ENCODE assay signal across 31 mouse cellular contexts in the genomic region with DNA sequence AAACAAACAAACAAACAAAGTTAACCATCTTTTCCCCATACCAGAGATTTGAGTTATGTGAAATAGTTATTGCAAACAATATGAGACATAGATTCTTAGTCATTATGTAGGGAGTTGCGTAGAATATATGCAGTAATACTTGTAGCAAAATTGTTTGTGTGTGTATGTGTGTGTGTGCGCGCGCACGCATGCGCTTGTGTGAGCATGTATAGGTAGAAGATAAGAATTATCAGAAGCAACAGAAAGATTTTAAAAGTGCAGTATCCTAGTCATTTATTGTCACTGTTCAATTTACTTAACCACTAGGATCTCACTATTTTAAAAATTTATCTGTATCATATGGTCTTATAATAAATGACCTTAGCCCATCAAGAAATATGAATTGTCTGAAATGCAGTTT.
"Had no signal": no experiment of that assay in that cellular context is flagged by ENCODE, and none has a peak within 500 bp of the region (broad histone marks: within the 10 kb centered on the region; RNA-seq: fewer than 3 reads in every experiment).

No protein-coding gene starts in this region.

- H3K4me1 ChIP-seq: hindbrain, embryonic 15.5 days; intestine, embryonic 15.5 days had no signal

- H3K4me3 ChIP-seq: heart, embryonic 10.5 days; heart, embryonic 12.5 days; heart, embryonic 13.5 days; heart, embryonic 15.5 days; hindbrain, embryonic 10.5 days; hindbrain, embryonic 12.5 days; hindbrain, embryonic 13.5 days; hindbrain, embryonic 15.5 days; intestine, embryonic 15.5 days; kidney, embryonic 15.5 days; layer of hippocampus, adult 2 months; left cerebral cortex, adult 2 months had no signal

- H3K36me3 ChIP-seq: heart, embryonic 10.5 days; heart, embryonic 12.5 days; heart, embryonic 13.5 days; heart, embryonic 15.5 days; hindbrain, embryonic 10.5 days; hindbrain, embryonic 12.5 days; hindbrain, embryonic 13.5 days; hindbrain, embryonic 15.5 days; intestine, embryonic 15.5 days; kidney, embryonic 15.5 days had no signal

- DNase-seq: heart, postnatal 10 days; heart, postnatal 14 days; heart, postnatal 36 days; heart, postnatal 4 days; kidney, adult 11 months; kidney, adult 18-20 months; kidney, adult 2 months; kidney, adult 8-10 months; kidney, adult 9 months; kidney, postnatal 10 days; kidney, postnatal 14 days; kidney, postnatal 25 days; kidney, postnatal 36 days; kidney, postnatal 4 days; layer of hippocampus, adult 9-11 months; layer of hippocampus, postnatal 36 days had no signal

- H3K27me3 ChIP-seq: heart, embryonic 12.5 days; heart, embryonic 13.5 days; heart, embryonic 15.5 days; hindbrain, embryonic 12.5 days; hindbrain, embryonic 13.5 days; hindbrain, embryonic 15.5 days; intestine, embryonic 15.5 days; kidney, embryonic 15.5 days had no signal

- H3K9ac ChIP-seq: heart, embryonic 12.5 days; heart, embryonic 13.5 days; heart, embryonic 15.5 days; hindbrain, embryonic 12.5 days; hindbrain, embryonic 13.5 days; hindbrain, embryonic 14.5 days; hindbrain, embryonic 15.5 days; intestine, embryonic 15.5 days; kidney, embryonic 15.5 days had no signal

- H3K27ac ChIP-seq: heart, embryonic 10.5 days; heart, embryonic 13.5 days; heart, embryonic 15.5 days; hindbrain, embryonic 10.5 days; hindbrain, embryonic 12.5 days; hindbrain, embryonic 13.5 days; hindbrain, embryonic 14.5 days; hindbrain, embryonic 15.5 days; hindbrain, postnatal 0 days; intestine, embryonic 15.5 days; kidney, embryonic 15.5 days; kidney, postnatal 0 days; left cerebral cortex, adult 2 months had no signal

- H3K9me3 ChIP-seq: heart, embryonic 10.5 days; heart, embryonic 12.5 days; heart, embryonic 13.5 days; heart, embryonic 15.5 days; hindbrain, embryonic 10.5 days; hindbrain, embryonic 12.5 days; hindbrain, embryonic 13.5 days; hindbrain, embryonic 15.5 days; intestine, embryonic 15.5 days; kidney, embryonic 15.5 days had no signal
